Mouse (Mus musculus): ENCODE measurements around the gene Art5. TPM values are rescaled to one million over a fixed set of nuclear protein-coding genes. Genes with fewer than 3 reads are reported as not detected.

The Art5 gene
- polyA plus RNA-seq, 1 experiment from 2014 or later, result 0.20 TPM

GRCm38 (mm10) chr7:102116579-102117331 is 7.5 kb upstream of the Art5 start, which contains the start of gene Chrna10:
Gene Chrna10, minus strand, starts transcription at chr7:102116828.
- Histone ChIP-seq H3K9ac (ENCODE audit: low read depth, low read length) (no peak within 1 kb of the TSS), H3K4me3 (ENCODE audit: low read depth, low read length) (no peak within 1 kb of the TSS), H3K36me3 (ENCODE audit: control insufficient read depth, insufficient read depth) (peaks cover 36% of the 10 kb centered on the region), H3K4me1 (replicated peaks; ENCODE audit: control insufficient read depth, insufficient read depth, low read length) (no peaks in the 10 kb centered on the region), H3K4me2 (replicated peaks; ENCODE audit: low read depth) (no peak within 1 kb of the TSS), H3K27ac (ENCODE audit: low read depth, low read length) (no peak within 1 kb of the TSS), H3K9me3 (ENCODE audit: control insufficient read depth) (no peaks in the 10 kb centered on the region), H3K27me3 (replicated peaks; ENCODE audit: control insufficient read depth, insufficient read depth, low read length) (no peaks in the 10 kb centered on the region)
- TF ChIP-seq CTCF (IDR thresholded peaks at IDR 0.05; ENCODE audit: low read depth), result no peak
- no peak for ATAC-seq
- 41% methylated on average over 7 of the region's 7 CpGs for WGBS

GRCm38 (mm10) chr7:102113151-102113729 is 4.0 kb upstream of the Art5 start:
- no peak for TF ChIP-seq CTCF (IDR thresholded peaks at IDR 0.05; ENCODE audit: low read depth)
- H3K27me3 ChIP-seq (replicated peaks; ENCODE audit: control insufficient read depth, insufficient read depth, low read length), result no peaks in the 10 kb centered on the region
- 74% methylated on average over 45 of the region's 45 CpGs for WGBS
- H3K27ac ChIP-seq (ENCODE audit: low read depth, low read length), result no peak overlapping the region
- H3K9ac ChIP-seq (ENCODE audit: low read depth, low read length), result no peak overlapping the region
- no peak for ATAC-seq
- no peaks in the 10 kb centered on the region for H3K4me1 ChIP-seq (replicated peaks; ENCODE audit: control insufficient read depth, insufficient read depth, low read length)
- peaks cover 3% of the 10 kb centered on the region; the same call in 1 of the 2 replicates for H3K36me3 ChIP-seq (ENCODE audit: control insufficient read depth, insufficient read depth)
- no peaks in the 10 kb centered on the region for H3K9me3 ChIP-seq (ENCODE audit: control insufficient read depth)
- no peak overlapping the region for H3K4me3 ChIP-seq (ENCODE audit: low read depth, low read length)
- no peak overlapping the region for H3K4me2 ChIP-seq (replicated peaks; ENCODE audit: low read depth)

- 89% methylated on average over 4 of the region's 4 CpGs for WGBS
- H3K4me2 ChIP-seq (replicated peaks; ENCODE audit: low read depth), result no peak overlapping the region
Observed at GRCm38 (mm10) chr7:102109746-102110145, 457 bp upstream of the Art5 start.

GRCm38 (mm10) chr7:102108206-102108605 is 1.1 kb downstream of the Art5 start:
- H3K4me2 ChIP-seq (replicated peaks; ENCODE audit: low read depth), result no peak overlapping the region
- H3K27me3 ChIP-seq (replicated peaks; ENCODE audit: control insufficient read depth, insufficient read depth, low read length), result no peaks in the 10 kb centered on the region
- H3K9me3 ChIP-seq (ENCODE audit: control insufficient read depth), result no peaks in the 10 kb centered on the region
- no peak overlapping the region for H3K9ac ChIP-seq (ENCODE audit: low read depth, low read length)
- 69% methylated on average over 1 of the region's 1 CpGs for WGBS
- H3K4me3 ChIP-seq (ENCODE audit: low read depth, low read length), result no peak overlapping the region
- H3K36me3 ChIP-seq (ENCODE audit: control insufficient read depth, insufficient read depth), result no peaks in the 10 kb centered on the region
- H3K4me1 ChIP-seq (replicated peaks; ENCODE audit: control insufficient read depth, insufficient read depth, low read length), result no peaks in the 10 kb centered on the region
- no peak for ATAC-seq
- no peak for TF ChIP-seq CTCF (IDR thresholded peaks at IDR 0.05; ENCODE audit: low read depth)
- no peak overlapping the region for H3K27ac ChIP-seq (ENCODE audit: low read depth, low read length)

More at GRCm38 (mm10) chr7:102109746-102110145, 457 bp upstream of the Art5 start:
- Histone ChIP-seq H3K36me3 (ENCODE audit: control insufficient read depth, insufficient read depth) (no peaks in the 10 kb centered on the region), H3K9ac (ENCODE audit: low read depth, low read length) (no peak overlapping the region), H3K27ac (ENCODE audit: low read depth, low read length) (no peak overlapping the region), H3K4me1 (replicated peaks; ENCODE audit: control insufficient read depth, insufficient read depth, low read length) (no peaks in the 10 kb centered on the region), H3K4me3 (ENCODE audit: low read depth, low read length) (no peak overlapping the region), H3K9me3 (ENCODE audit: control insufficient read depth) (no peaks in the 10 kb centered on the region), H3K27me3 (replicated peaks; ENCODE audit: control insufficient read depth, insufficient read depth, low read length) (no peaks in the 10 kb centered on the region)
- ATAC-seq, result no peak
- TF ChIP-seq CTCF (IDR thresholded peaks at IDR 0.05; ENCODE audit: low read depth), result no peak

GRCm38 (mm10) chr7:102106700-102107141 is 2.6 kb downstream of the Art5 start:
- Histone ChIP-seq H3K4me3 (ENCODE audit: low read depth, low read length) (peak overlapping the region; percentile 13; the same call in 1 of the 2 replicates), H3K4me2 (replicated peaks; ENCODE audit: low read depth) (peak overlapping the region; percentile 63), H3K9me3 (ENCODE audit: control insufficient read depth) (no peaks in the 10 kb centered on the region), H3K4me1 (replicated peaks; ENCODE audit: control insufficient read depth, insufficient read depth, low read length) (no peaks in the 10 kb centered on the region), H3K27me3 (replicated peaks; ENCODE audit: control insufficient read depth, insufficient read depth, low read length) (no peaks in the 10 kb centered on the region), H3K36me3 (ENCODE audit: control insufficient read depth, insufficient read depth) (no peaks in the 10 kb centered on the region), H3K27ac (ENCODE audit: low read depth, low read length) (no peak overlapping the region), H3K9ac (ENCODE audit: low read depth, low read length) (0 out of 2 replicates have a peak overlapping the region, but pooled peaks have one; percentile 17)
- 0 out of 2 replicates have a peak, but pooled peaks have one; percentile 16 for ATAC-seq
- TF ChIP-seq CTCF (IDR thresholded peaks at IDR 0.05; ENCODE audit: low read depth), result peak; percentile 34; the same call in 1 of the 2 replicates
- WGBS, result 21% methylated on average over 23 of the region's 23 CpGs

- Histone ChIP-seq H3K27ac (ENCODE audit: low read depth, low read length) (no peak overlapping the region), H3K4me2 (replicated peaks; ENCODE audit: low read depth) (no peak overlapping the region), H3K4me1 (replicated peaks; ENCODE audit: control insufficient read depth, insufficient read depth, low read length) (no peaks in the 10 kb centered on the region; the same call in 1 of the 2 replicates), H3K36me3 (ENCODE audit: control insufficient read depth, insufficient read depth) (no peaks in the 10 kb centered on the region), H3K4me3 (ENCODE audit: low read depth, low read length) (no peak overlapping the region), H3K9me3 (ENCODE audit: control insufficient read depth) (no peaks in the 10 kb centered on the region), H3K27me3 (replicated peaks; ENCODE audit: control insufficient read depth, insufficient read depth, low read length) (no peaks in the 10 kb centered on the region), H3K9ac (ENCODE audit: low read depth, low read length) (no peak overlapping the region)
- TF ChIP-seq CTCF (IDR thresholded peaks at IDR 0.05; ENCODE audit: low read depth), result no peak
- 56% methylated on average over 5 of the region's 5 CpGs for WGBS
- ATAC-seq, result no peak
Observed at GRCm38 (mm10) chr7:102104126-102104525, 5.2 kb downstream of the Art5 start.
